Mouse (Mus musculus) stomach, embryonic 14.5 days (tissue): Measurements from ENCODE around the gene B130006D01Rik. TPM values are rescaled to one million over a fixed set of nuclear protein-coding genes. Genes with fewer than 3 reads are reported as not detected.
A peak's percentile ranks its signal among the peaks of the same experiment; 100 is the strongest.

Experiments used
- ATAC-seq: fragments of 200-750 bp; cut with Nextera tagmentation; 2 replicates; pipeline ENCODE4 v1.8.0; 2017; ENCODE audit warnings: low read depth, moderate TSS enrichment; ENCODE audit not compliant: insufficient number of reproducible peaks, insufficient read depth, low FRiP score
- H3K27ac ChIP-seq: fragments of 300-500 bp; sonication (generic); 2 replicates; pipeline ENCODE4 v1.5.1; 2014; ENCODE audit warnings: mild to moderate bottlenecking, low read length, moderate library complexity, mixed read lengths
- H3K27me3 ChIP-seq: fragments of 300-500 bp; sonication (generic); 2 replicates; pipeline ENCODE4 v1.6.1; 2014; ENCODE audit warnings: low read length, control low read depth, mixed read lengths; ENCODE audit not compliant: control insufficient read depth, insufficient read depth
- H3K36me3 ChIP-seq: fragments of 300-500 bp; sonication (generic); 2 replicates; pipeline ENCODE4 v1.6.1; 2014; ENCODE audit warnings: mild to moderate bottlenecking, control low read depth, low read length, moderate library complexity, mixed read lengths; ENCODE audit not compliant: control insufficient read depth, insufficient read depth
- H3K4me1 ChIP-seq: fragments of 300-500 bp; sonication (generic); 2 replicates; pipeline ENCODE4 v1.6.1; 2014; ENCODE audit warnings: low read length, control low read depth, mixed read lengths; ENCODE audit not compliant: control insufficient read depth, insufficient read depth
- H3K4me2 ChIP-seq: fragments of 300-500 bp; sonication (generic); replicated peaks from 2 replicates; pipeline ENCODE4 v1.6.1; 2014; ENCODE audit warnings: low read depth, low read length, control low read depth
- H3K4me3 ChIP-seq: fragments of 300-500 bp; sonication (generic); 2 replicates; pipeline ENCODE4 v1.5.1; 2014; ENCODE audit warnings: low read depth, low read length, control low read depth
- H3K9ac ChIP-seq: fragments of 300-500 bp; sonication (generic); replicated peaks from 2 replicates; pipeline ENCODE4 v1.6.1; 2014; ENCODE audit warnings: low read depth, mild to moderate bottlenecking, control low read depth, low read length, moderate library complexity, mixed read lengths
- H3K9me3 ChIP-seq: fragments of 300-500 bp; sonication (generic); 2 replicates; pipeline ENCODE4 v1.6.1; 2016; ENCODE audit warnings: low read depth, low read length, control low read depth; ENCODE audit not compliant: control insufficient read depth
- WGBS: fragments of 180-500 bp; shearing (Covaris S2); extraction: QIAGEN DNeasy Blood & Tissue Kit; methylation state at CpG from one replicate; pipeline ENCODE4 v1.1.7; 2014; 5-methylcytosine and 5-hydroxymethylcytosine counted together
- polyA plus RNA-seq: library from polyadenylated mRNA; unstranded; fragments of >200 nt; fragmentation: Nextera tagmentation; extraction: Ambion mirVana; gene quantifications from 2 replicates; pipeline ENCODE4 v1.2.1, GENCODE M21; 2014

The B130006D01Rik gene
- polyA plus RNA-seq, 1 experiment from 2014 or later: 2.5 TPM

DNA sequence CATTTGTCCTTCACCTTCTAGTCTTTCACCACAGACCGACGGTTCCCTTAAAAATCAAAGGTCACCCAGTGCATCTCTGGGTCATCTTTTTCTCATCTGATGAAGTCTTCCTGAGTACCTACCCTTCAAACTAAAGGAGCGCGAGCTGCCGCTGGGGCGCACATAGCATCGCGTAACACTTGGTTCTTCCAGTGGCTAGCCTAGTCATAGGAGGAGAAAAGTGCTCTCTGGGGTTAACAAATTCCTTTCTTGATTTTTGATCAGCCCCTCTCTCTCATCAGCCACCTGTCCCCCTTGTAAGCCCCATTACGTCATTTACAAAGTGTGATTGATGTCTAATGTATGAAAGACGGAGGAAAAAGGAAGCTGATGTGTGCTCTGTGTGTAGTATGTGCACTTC is 45.8 kb downstream of the B130006D01Rik start:
- H3K9me3 ChIP-seq: no peaks in the 10 kb centered on the region
- H3K4me2 ChIP-seq: no peak overlapping the region
- 85% methylated on average over 10 of the region's 10 CpGs for WGBS
- H3K36me3 ChIP-seq: no peaks in the 10 kb centered on the region; the same call in 1 of the 2 replicates
- no peak overlapping the region for H3K27ac ChIP-seq
- no peak overlapping the region for H3K4me3 ChIP-seq
- H3K27me3 ChIP-seq: no peaks in the 10 kb centered on the region
- no peak for ATAC-seq
- H3K4me1 ChIP-seq: 0 out of 2 replicates have a peak, but pooled peaks cover 3% of the 10 kb centered on the region
- no peak overlapping the region for H3K9ac ChIP-seq

DNA sequence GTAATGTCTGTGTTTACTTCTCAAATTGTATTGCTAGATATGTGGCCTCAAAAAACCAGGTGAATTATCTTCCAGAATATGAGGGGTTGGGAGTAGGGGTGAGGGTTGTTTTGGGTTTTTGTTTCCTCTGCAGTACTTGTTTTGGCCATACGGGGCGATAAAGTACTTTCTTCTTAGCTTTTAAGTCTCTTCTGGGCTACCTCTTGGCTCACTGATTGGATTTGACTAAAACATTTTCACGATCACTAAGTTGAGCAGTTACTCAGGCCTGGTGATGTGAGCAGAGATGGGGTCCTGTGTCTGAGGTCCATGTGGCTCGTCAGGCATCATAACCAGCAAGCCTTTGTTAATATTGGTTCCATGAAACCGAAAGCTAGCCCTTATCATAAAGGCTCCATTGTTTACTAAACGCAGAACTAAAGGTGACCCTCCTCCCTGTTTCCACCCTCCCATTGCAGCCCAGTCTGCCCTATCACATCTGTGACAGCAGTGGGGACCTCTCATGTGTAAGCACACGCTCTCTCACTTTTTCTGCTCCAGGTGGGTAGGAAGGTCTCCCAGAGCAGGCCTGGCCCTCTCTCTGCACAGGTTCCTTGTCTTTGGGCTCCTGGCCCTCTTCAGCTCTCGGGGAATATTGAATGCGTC is 47.5 kb downstream of the B130006D01Rik start:
- H3K27me3 ChIP-seq: no peaks in the 10 kb centered on the region
- H3K36me3 ChIP-seq: no peaks in the 10 kb centered on the region; the same call in 1 of the 2 replicates
- 0 out of 2 replicates have a peak overlapping the region, but pooled peaks have one; percentile 27 for H3K27ac ChIP-seq
- no peak overlapping the region for H3K9ac ChIP-seq
- 64% methylated on average over 9 of the region's 9 CpGs for WGBS
- H3K4me3 ChIP-seq: no peak overlapping the region
- ATAC-seq: peak; percentile 49; the same call in 1 of the 2 replicates
- H3K9me3 ChIP-seq: no peaks in the 10 kb centered on the region
- 0 out of 2 replicates have a peak, but pooled peaks cover 3% of the 10 kb centered on the region for H3K4me1 ChIP-seq
- no peak overlapping the region for H3K4me2 ChIP-seq

DNA sequence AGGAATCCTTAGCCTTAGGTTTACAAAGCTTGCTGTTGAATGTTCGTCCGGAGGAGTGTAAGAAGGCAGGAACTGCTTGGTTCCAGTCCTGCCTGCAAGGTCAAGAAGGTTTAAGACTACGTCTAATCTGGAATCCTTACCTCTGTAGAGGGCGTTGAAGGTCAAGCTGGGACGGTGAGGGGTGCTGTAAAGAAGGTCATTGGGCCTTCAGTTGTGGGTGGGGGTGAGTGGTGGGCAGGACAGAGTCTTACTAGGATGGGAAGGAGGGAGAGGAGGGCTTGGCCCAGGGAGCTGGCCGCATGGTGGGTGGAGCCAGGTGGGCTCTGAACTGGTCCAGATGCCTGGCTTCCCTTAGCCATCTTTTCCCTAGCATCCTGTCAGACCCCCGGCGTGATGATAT is 48.3 kb downstream of the B130006D01Rik start:
- Histone ChIP-seq H3K27ac (no peak overlapping the region), H3K27me3 (no peaks in the 10 kb centered on the region), H3K9me3 (no peaks in the 10 kb centered on the region), H3K4me2 (no peak overlapping the region), H3K4me3 (no peak overlapping the region), H3K4me1 (0 out of 2 replicates have a peak, but pooled peaks cover 3% of the 10 kb centered on the region), H3K9ac (no peak overlapping the region), H3K36me3 (no peaks in the 10 kb centered on the region; the same call in 1 of the 2 replicates)
- 87% methylated on average over 8 of the region's 8 CpGs for WGBS
- ATAC-seq: no peak

DNA sequence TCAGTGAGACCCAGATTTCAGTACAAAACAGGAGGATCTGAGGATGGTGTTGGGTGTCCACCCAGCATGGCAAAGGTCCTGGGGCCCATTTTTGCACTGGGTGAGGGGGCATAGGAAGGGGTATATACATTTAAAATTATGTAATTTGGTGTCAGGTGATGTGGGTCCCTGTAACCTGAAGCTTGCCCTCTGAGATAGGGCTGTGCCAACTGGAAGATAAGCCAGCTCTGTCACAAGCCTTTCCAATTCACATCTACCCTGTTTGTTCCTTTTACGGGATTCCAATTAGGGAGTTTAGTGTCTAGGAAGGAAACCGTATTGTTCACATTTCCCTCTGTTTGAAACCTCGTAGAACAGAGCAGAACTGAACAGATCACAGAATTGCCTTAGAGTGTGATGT is 49.9 kb downstream of the B130006D01Rik start:
- H3K36me3 ChIP-seq: no peaks in the 10 kb centered on the region

More for the DNA sequence above, 49.9 kb downstream of the B130006D01Rik start:
- whole genome bisulfite sequencing: 93% methylated on average over 3 of the region's 3 CpGs
- Histone ChIP-seq H3K9me3 (no peaks in the 10 kb centered on the region), H3K4me3 (no peak overlapping the region), H3K27me3 (no peaks in the 10 kb centered on the region), H3K9ac (no peak overlapping the region), H3K4me2 (no peak overlapping the region), H3K27ac (no peak overlapping the region), H3K4me1 (0 out of 2 replicates have a peak, but pooled peaks cover 3% of the 10 kb centered on the region)
- no peak for ATAC-seq

Other genes starting within 250 kb of the B130006D01Rik start
- gene Nxph3, start 209.0 kb upstream of the B130006D01Rik start, polyA plus RNA-seq: 0.86 and 1.1 TPM in 2 replicates
- 8.5 and 9.3 TPM in 2 replicates for gene Ngfr, start 135.9 kb upstream of the B130006D01Rik start, polyA plus RNA-seq
- gene Phb, start 56.6 kb upstream of the B130006D01Rik start, polyA plus RNA-seq: 224 and 239 TPM in 2 replicates
- gene Zfp652, start 10.9 kb upstream of the B130006D01Rik start, polyA plus RNA-seq: 11.7 and 13.9 TPM in 2 replicates
- not detected in 2 replicates for gene Phospho1, start 100.9 kb downstream of the B130006D01Rik start, polyA plus RNA-seq
- gene Gngt2, start 113.6 kb downstream of the B130006D01Rik start, polyA plus RNA-seq: 13.7 and 15.1 TPM in 2 replicates
- 2.9 and 3.7 TPM in 2 replicates for gene Abi3, start 118.9 kb downstream of the B130006D01Rik start, polyA plus RNA-seq
- 3.2 and 3.8 TPM in 2 replicates for gene B4galnt2, start 191.3 kb downstream of the B130006D01Rik start, polyA plus RNA-seq